Mouse (Mus musculus) embryonic fibroblast, embryonic 13.5 days (primary cell): ENCODE measurements around the gene Stk10.

Source experiments
- CTCF ChIP-seq: IDR thresholded peaks from 2 replicates; pipeline ENCODE4 v1.5.1; 2011; ENCODE audit warnings: mild to moderate bottlenecking, control low read depth, low read length, moderate library complexity, borderline replicate concordance; ENCODE audit not compliant: insufficient read depth
- POLR2A ChIP-seq: IDR thresholded peaks from 2 replicates; pipeline ENCODE4 v1.6.1; 2011; ENCODE audit warnings: low read depth, mild to moderate bottlenecking, control low read depth, low read length, moderate library complexity

DNA sequence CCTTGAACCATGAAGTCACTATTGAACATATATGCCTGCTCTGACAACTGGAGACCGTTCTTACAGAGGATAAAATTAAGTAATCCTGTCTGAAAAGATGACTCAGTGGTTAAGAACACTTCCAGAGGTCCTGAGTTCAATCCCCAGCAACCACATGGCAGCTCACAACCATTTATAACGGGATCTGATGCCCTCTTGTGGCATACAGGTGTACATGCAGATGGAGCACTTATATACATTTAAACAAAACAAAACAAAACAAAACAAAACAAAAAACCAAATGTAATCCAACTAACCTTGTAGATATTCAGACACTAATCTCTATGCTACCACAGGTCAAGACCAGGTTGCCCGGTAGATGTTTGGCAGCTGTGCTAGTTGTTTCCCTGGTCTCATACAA, 45.6 kb upstream of the Stk10 start:
- TF ChIP-seq CTCF: no peak
- no peak for TF ChIP-seq POLR2A
